Mouse (Mus musculus) bone marrow macrophage, adult 2 months (primary cell): Measurements from ENCODE around the gene Rxfp4.

Experiments
- CTCF ChIP-seq: IDR thresholded peaks from 2 replicates; pipeline ENCODE4 v1.5.1; 2012; ENCODE audit warnings: low read depth, mild to moderate bottlenecking, low read length, moderate library complexity
- POLR2A ChIP-seq: IDR thresholded peaks from 2 replicates; pipeline ENCODE4 v1.6.1; 2012; ENCODE audit warnings: mild to moderate bottlenecking, low read depth, low read length, borderline replicate concordance

GRCm38 (mm10) chr3:88631921-88632587 lies 20.9 kb downstream of the Rxfp4 start:
- peak; percentile 27; the same call in 1 of the 2 replicates for TF ChIP-seq CTCF
- no peak for TF ChIP-seq POLR2A
